Mouse (Mus musculus): ENCODE results near the gene Gm2115.

GRCm38 (mm10) chr7:84586360-84587100, 57.8 kb downstream of the Gm2115 start:
- no peak for TF ChIP-seq CTCF (conservative IDR thresholded peaks at IDR 0.05; ENCODE audit: insufficient read depth, insufficient read length, low read depth, low read length)
- no peak for TF ChIP-seq POLR2A (IDR thresholded peaks at IDR 0.05; ENCODE audit: low read depth, low read length)
